Mouse (Mus musculus) adrenal gland, postnatal 0 days (tissue): ENCODE measurements around the gene Nr1h5. TPM values are rescaled to one million over a fixed set of nuclear protein-coding genes. Genes with fewer than 3 reads are reported as not detected.

Experiments used
- polyA plus RNA-seq: library from polyadenylated mRNA; unstranded; fragments of >200 nt; fragmentation: Nextera tagmentation; extraction: Ambion mirVana; gene quantifications from 2 replicates; pipeline ENCODE4 v1.2.1, GENCODE M21; 2015

The Nr1h5 gene
- 0.08 and 0.11 TPM in 2 replicates for polyA plus RNA-seq

GRCm38 (mm10) chr3:102964033-102964432 is at the start of gene Nr1h5:
Gene Nr1h5 (minus strand): TSS chr3:102964133.

GRCm38 (mm10) chr3:102995605-102996321 is 31.8 kb upstream of the Nr1h5 start, which contains the start of gene Sike1:
Gene Sike1 (plus strand): TSS chr3:102995708.

GRCm38 (mm10) chr3:102935451-102936354 is 28.2 kb downstream of the Nr1h5 start, which contains the start of gene Sycp1:
Gene Sycp1 (minus strand): TSS chr3:102936100.

Other genes starting within 250 kb of the Nr1h5 start
- gene Tspan2, start 229.6 kb downstream of the Nr1h5 start, polyA plus RNA-seq: 5.9 and 6.5 TPM in 2 replicates
- gene Tshb, start 181.4 kb downstream of the Nr1h5 start, polyA plus RNA-seq: 0.04 and 0.05 TPM in 2 replicates
- gene Sycp1, start 28.0 kb downstream of the Nr1h5 start, polyA plus RNA-seq: 0.47 TPM in 1 of 2 replicates, not detected in the other
- 62.6 and 63.9 TPM in 2 replicates for gene Sike1, start 31.6 kb upstream of the Nr1h5 start, polyA plus RNA-seq
- gene Csde1, start 56.3 kb upstream of the Nr1h5 start, polyA plus RNA-seq: 171 and 230 TPM in 2 replicates
- 41.6 and 44.2 TPM in 2 replicates for gene Nras, start 94.2 kb upstream of the Nr1h5 start, polyA plus RNA-seq
- 0.35 TPM in 1 of 2 replicates, not detected in the other for gene Ampd1, start 109.9 kb upstream of the Nr1h5 start, polyA plus RNA-seq
- gene Dennd2c, start 138.5 kb upstream of the Nr1h5 start, polyA plus RNA-seq: 1.8 and 1.9 TPM in 2 replicates
- gene Bcas2, start 207.5 kb upstream of the Nr1h5 start, polyA plus RNA-seq: 110 and 130 TPM in 2 replicates